Mouse (Mus musculus): ENCODE data around the gene Fam114a1. TPM values are rescaled to one million over a fixed set of nuclear protein-coding genes. Genes with fewer than 3 reads are reported as not detected.
A peak's percentile ranks its signal among the peaks of the same experiment; 100 is the strongest.

Gene Fam114a1
- total RNA-seq, 1 experiment from 2014 or later: 24.6 TPM

- DNase-seq: no peak
Observed at GRCm38 (mm10) chr5:65051513-65051912, 81.6 kb downstream of the Fam114a1 start.

GRCm38 (mm10) chr5:65057596-65057995, 87.7 kb downstream of the Fam114a1 start:
- no peak for DNase-seq

- no peak for DNase-seq
Observed at GRCm38 (mm10) chr5:65059806-65060205, 89.9 kb downstream of the Fam114a1 start.

DNA sequence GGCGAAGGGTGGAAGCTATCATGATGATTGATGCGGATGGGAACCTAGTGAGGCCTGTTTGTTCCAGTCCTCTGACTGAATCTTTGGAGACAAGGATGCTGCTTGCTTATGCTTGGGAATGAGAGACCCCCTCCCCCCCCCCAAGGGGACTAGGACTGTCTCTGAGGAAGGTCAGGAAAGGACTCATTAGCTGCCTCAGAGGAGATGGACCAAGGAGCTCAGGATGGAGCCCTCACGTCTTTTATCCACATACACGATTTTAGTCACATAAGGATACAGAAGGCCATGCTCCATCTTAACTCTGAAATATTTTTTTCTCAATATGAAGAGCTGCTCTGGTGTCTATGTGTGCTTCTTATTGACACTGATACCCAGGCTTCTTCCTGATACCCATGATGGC, 92.4 kb downstream of the Fam114a1 start:
- DNase-seq: no peak

- DNase-seq: no peak
Observed at GRCm38 (mm10) chr5:65063266-65063665, 93.4 kb downstream of the Fam114a1 start.

GRCm38 (mm10) chr5:65068166-65068565, 98.3 kb downstream of the Fam114a1 start:
- no peak for DNase-seq

DNA sequence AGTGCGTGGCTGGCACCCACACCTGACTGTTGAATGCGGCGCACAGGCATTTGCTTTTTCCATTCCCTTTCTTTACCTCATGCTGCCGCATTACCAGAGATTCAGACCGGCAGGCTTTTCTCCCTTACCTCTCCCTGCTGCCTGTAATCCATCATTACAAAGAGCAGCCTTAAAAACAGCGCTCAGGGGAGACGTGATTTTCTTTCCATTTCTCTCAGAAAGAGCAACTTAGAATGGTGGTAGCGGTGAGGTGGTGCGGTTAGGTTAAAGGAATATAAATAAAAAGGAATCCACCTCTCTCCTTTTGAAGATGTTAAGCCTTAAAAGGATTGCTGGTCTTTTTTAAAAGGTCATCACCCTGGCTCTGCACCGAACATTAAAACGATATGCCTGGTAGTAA, 100.0 kb downstream of the Fam114a1 start:
- no peak for DNase-seq

- no peak for DNase-seq
Observed at GRCm38 (mm10) chr5:65071689-65072118, 101.8 kb downstream of the Fam114a1 start.

DNA sequence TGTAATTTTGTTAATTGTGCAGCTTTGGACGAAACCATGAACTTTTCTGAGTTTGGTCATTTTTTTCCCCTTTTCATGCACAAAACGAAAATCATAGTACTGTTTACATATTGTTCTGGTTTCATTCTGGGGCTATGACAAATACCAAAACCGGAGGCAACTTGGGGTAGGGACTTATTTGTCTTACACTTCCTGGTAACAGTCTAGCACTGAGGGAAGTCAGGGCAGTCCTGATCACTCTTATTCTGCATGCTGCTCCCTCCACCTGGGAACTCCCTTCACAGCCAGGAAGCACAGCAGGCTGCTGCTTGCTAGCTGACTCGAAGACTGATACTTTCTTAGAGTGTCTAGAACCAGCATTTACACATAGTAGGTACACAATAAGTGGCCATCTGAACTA, 103.4 kb downstream of the Fam114a1 start:
- DNase-seq: no peak

DNA sequence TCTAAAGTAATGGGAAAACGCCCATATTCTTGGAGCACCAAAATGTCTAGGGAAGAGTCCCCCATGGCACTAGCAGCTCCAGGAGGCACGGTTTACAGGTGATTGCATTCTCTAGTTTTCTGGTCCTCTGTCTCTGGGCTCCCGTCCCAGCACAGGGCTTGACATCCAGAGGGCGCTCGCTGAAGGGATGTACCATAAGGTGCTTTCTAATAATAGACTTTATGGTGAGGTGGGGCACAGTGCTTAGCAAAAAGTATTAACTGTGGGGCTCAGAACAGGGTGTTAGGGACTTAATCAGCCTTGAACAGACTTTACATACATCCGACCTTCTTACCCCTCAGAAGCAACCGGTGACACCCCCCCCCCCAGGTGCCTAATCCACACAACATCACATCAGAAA, 104.8 kb downstream of the Fam114a1 start:
- DNase-seq: peak; percentile 16

DNA sequence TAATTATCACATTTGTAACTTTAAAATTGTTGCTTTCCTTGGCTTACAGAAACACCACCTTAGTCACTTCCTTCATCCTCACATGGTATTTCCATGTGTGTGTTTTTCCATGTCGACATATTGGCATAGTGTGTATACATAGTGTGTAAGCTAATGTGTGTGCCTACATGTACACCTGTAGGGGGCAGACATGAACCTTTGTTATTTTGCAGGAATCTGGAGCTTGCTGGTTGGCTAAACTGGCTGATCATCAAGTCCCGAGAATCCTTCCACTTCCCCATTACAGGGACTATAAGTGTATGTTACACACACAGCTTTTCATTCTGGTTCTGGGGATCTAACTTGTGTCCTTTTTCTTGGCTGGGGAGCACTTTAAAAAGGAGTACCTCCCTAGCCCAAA, 106.2 kb downstream of the Fam114a1 start:
- no peak for DNase-seq

GRCm38 (mm10) chr5:65076748-65077147, 106.9 kb downstream of the Fam114a1 start:
- no peak for DNase-seq

GRCm38 (mm10) chr5:65078081-65078480, 108.2 kb downstream of the Fam114a1 start:
- no peak for DNase-seq

- DNase-seq: peak; percentile 13
Observed at GRCm38 (mm10) chr5:65079881-65080280, 110.0 kb downstream of the Fam114a1 start.

DNA sequence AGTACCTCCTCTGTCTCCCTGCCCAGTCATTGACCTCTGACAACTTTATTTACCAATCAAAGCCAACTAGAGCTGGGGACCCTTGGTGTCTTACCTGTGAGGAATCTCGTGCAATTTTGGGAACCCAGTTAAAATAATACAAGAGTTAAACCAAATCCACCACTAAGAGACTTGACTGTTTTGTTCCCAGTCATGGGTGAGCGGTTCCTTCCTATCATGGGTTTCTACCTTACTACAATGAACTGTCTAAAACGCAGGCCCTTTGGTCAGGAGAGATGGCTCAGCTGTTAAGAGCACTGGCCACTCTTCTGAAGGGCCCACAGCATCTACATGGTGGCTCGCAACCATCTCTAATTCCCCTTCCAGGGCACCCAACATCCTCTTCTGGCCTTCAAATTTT, 112.0 kb downstream of the Fam114a1 start:
- no peak for DNase-seq

DNA sequence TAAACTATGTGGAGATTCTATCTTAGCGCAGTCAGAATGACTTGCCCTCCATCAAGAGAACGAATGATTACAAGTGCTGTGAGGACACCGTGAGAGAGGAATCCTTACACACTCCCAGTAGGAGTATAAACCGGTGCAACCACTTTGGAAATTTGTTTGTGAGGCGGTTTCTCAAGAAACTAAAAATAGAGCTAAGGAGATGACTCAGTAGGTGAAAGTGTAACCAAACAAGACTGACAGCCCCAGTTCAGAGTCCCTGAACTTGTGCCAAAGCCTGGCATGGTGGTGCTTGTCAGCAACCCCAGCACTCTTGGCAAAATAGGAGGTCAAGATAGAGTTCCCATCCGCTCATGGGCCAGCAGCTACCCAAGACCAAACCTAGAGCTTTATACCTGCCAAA, 116.7 kb downstream of the Fam114a1 start:
- DNase-seq: peak; percentile 80

- DNase-seq: no peak
Observed at GRCm38 (mm10) chr5:65089707-65090106, 119.8 kb downstream of the Fam114a1 start.

- no peak for DNase-seq
Observed at GRCm38 (mm10) chr5:65091184-65091858, 121.5 kb downstream of the Fam114a1 start.

Small RNA genes lying within 50 kb of the gene (microRNA-seq; reads per million reads assigned to microRNA genes)
- 149 to 214 reads per million in 2 experiments for gene Mir574

Other genes starting within 250 kb of the Fam114a1 start
- 73.5 and 74.1 TPM in 2 replicates for gene Klf3, start 166.7 kb upstream of the Fam114a1 start, total RNA-seq (2021)
- gene Tlr1, start 36.5 kb upstream of the Fam114a1 start, total RNA-seq (2021): 0.85 and 3.4 TPM in 2 replicates
- gene Tlr6, start 10.0 kb upstream of the Fam114a1 start, total RNA-seq (2021): 0.85 and 2.3 TPM in 2 replicates
- 0.44 and 2.0 TPM in 2 replicates for gene Tmem156, start 122.1 kb downstream of the Fam114a1 start, total RNA-seq (2021)
- 46.2 and 53.2 TPM in 2 replicates for gene Klhl5, start 137.5 kb downstream of the Fam114a1 start, total RNA-seq (2021)
- 8.3 and 9.0 TPM in 2 replicates for gene Wdr19, start 229.6 kb downstream of the Fam114a1 start, total RNA-seq (2021)

Data from adrenal gland, postnatal 14 days (tissue).